18 mouse cellular contexts compared by ENCODE assay signal in genomic region chr11:4998762-4999161, GRCm38 (mm10). TPM values are rescaled to one million over a fixed set of nuclear protein-coding genes. Genes with fewer than 3 reads are reported as not detected.
DNase-seq lines count a peak whose midpoint lies in the region; ATAC-seq and TF ChIP-seq lines count a peak whose summit lies in the region.
"Had no signal": no experiment of that assay in that cellular context is flagged by ENCODE, and none has a peak within 500 bp of the region (broad histone marks: within the 10 kb centered on the region; RNA-seq: fewer than 3 reads in every experiment).

No protein-coding gene starts in this region.

- no peaks in the 10 kb centered on the region for H3K36me3 ChIP-seq in kidney, adult 2 months (ENCODE audit: control insufficient read depth, insufficient read depth, low read length)
- H3K36me3 ChIP-seq in lung, embryonic 15.5 days: peaks cover 5% of the 10 kb centered on the region
- peaks cover 24% of the 10 kb centered on the region for H3K36me3 ChIP-seq in liver, embryonic 14.5 days (replicated peaks; ENCODE audit: control insufficient read depth, insufficient read depth, low read depth)
- no peaks in the 10 kb centered on the region; the same call in 1 of the 2 replicates for H3K36me3 ChIP-seq in stomach, embryonic 16.5 days (ENCODE audit: control insufficient read depth, insufficient read depth, low read length)

- no peak for ATAC-seq in lung, embryonic 15.5 days (ENCODE audit: borderline replicate concordance, extremely low read depth, low FRiP score, low TSS enrichment)
- ATAC-seq in liver, embryonic 14.5 days (ENCODE audit: insufficient read depth): no peak; the same call in 1 of the 2 replicates
- peak; percentile 34; the same call in 1 of the 2 replicates for ATAC-seq in stomach, embryonic 16.5 days (ENCODE audit: insufficient read depth, low FRiP score)
- no peak for ATAC-seq in megakaryocyte, adult 5-6 weeks (ENCODE audit: poor library complexity, severe bottlenecking)
- ATAC-seq: inflammation-experienced regulatory T-cells, adult 6 months had no signal

- H3K4me3 ChIP-seq in kidney, adult 2 months (ENCODE audit: insufficient read depth, low read depth, low read length): no peak overlapping the region
- H3K4me3 ChIP-seq in lung, embryonic 15.5 days: no peak overlapping the region
- H3K4me3 ChIP-seq in liver, embryonic 14.5 days (ENCODE audit: insufficient read depth in 1 of 2, low read depth in 2 of 2, low read length in 2 of 2): no peak overlapping the region
- no peak overlapping the region for H3K4me3 ChIP-seq in stomach, embryonic 16.5 days (replicated peaks; ENCODE audit: low read length)
- H3K4me3 ChIP-seq: left cerebral cortex, adult 2 months; myocyte; neural tube, embryonic 15.5 days had no signal

- peaks cover 19% of the 10 kb centered on the region for H3K4me1 ChIP-seq in kidney, adult 2 months (ENCODE audit: control insufficient read depth, insufficient read depth, low read length)
- peaks cover 4% of the 10 kb centered on the region for H3K4me1 ChIP-seq in lung, embryonic 15.5 days
- H3K4me1 ChIP-seq in liver, embryonic 14.5 days (replicated peaks; ENCODE audit: control insufficient read depth in 2 of 2, insufficient read depth in 2 of 2, low read length in 1 of 2): peaks cover 18 to 30% of the 10 kb centered on the region in 2 experiments
- H3K4me1 ChIP-seq in stomach, embryonic 16.5 days (ENCODE audit: control insufficient read depth, insufficient read depth, low read length): no peaks in the 10 kb centered on the region

- peak overlapping the region; percentile 58 for H3K27ac ChIP-seq in kidney, adult 2 months (ENCODE audit: insufficient read depth, low read depth, low read length)
- peak overlapping the region; percentile 11; the same call in 1 of the 2 replicates for H3K27ac ChIP-seq in lung, embryonic 15.5 days
- H3K27ac ChIP-seq in liver, embryonic 14.5 days: no peak overlapping the region
- H3K27ac ChIP-seq in stomach, embryonic 16.5 days (ENCODE audit: low read length): peak overlapping the region; percentile 66
- H3K27ac ChIP-seq: left cerebral cortex, adult 2 months; neural tube, embryonic 15.5 days had no signal

- no peak for DNase-seq in kidney, adult 2 months
- no peak for DNase-seq in kidney, postnatal 10 days
- DNase-seq in lung, adult 18-20 months: no peak
- DNase-seq in liver, embryonic 14.5 days (ENCODE audit: low read depth in 3 of 3, low spot score in 3 of 3): no peak
- DNase-seq in right cerebral cortex, adult 18-20 months: no peak
- DNase-seq: cerebellum, postnatal 10 days; gastrocnemius, postnatal 25 days; midbrain, embryonic 14.5 days; thymus, postnatal 14 days had no signal

- TF ChIP-seq CTCF in kidney, adult 2 months (conservative IDR thresholded peaks at IDR 0.05; ENCODE audit: insufficient read depth, insufficient read length, low read depth, low read length): no peak
- 0 out of 2 replicates have a peak, but pooled peaks have one; percentile 12 for TF ChIP-seq CTCF in liver, embryonic 14.5 days (IDR thresholded peaks at IDR 0.05; ENCODE audit: low read depth)

- TF ChIP-seq EP300 in liver, embryonic 14.5 days (IDR thresholded peaks at IDR 0.05; ENCODE audit: low read depth): no peak

- no peaks in the 10 kb centered on the region for H3K27me3 ChIP-seq in kidney, adult 2 months (replicated peaks; ENCODE audit: control insufficient read depth, insufficient read depth, low read length)
- H3K27me3 ChIP-seq in lung, embryonic 15.5 days: no peaks in the 10 kb centered on the region
- H3K27me3 ChIP-seq in liver, embryonic 14.5 days (ENCODE audit: control insufficient read depth, insufficient read depth, low read length): no peaks in the 10 kb centered on the region
- no peaks in the 10 kb centered on the region for H3K27me3 ChIP-seq in stomach, embryonic 16.5 days (ENCODE audit: control insufficient read depth, insufficient read depth, low read length)
- H3K27me3 ChIP-seq: neural tube, embryonic 15.5 days had no signal

- H3K9me3 ChIP-seq in lung, embryonic 15.5 days: no peaks in the 10 kb centered on the region
- no peaks in the 10 kb centered on the region for H3K9me3 ChIP-seq in liver, embryonic 14.5 days (ENCODE audit: control insufficient read depth, low read length)
- no peaks in the 10 kb centered on the region for H3K9me3 ChIP-seq in stomach, embryonic 16.5 days (replicated peaks; ENCODE audit: control insufficient read depth, low read length)
- H3K9me3 ChIP-seq: neural tube, embryonic 15.5 days had no signal

- WGBS in kidney, adult 2 months: 57% methylated on average over 1 of the region's 1 CpGs
- 62% methylated on average over 1 of the region's 1 CpGs for WGBS in lung, embryonic 15.5 days
- WGBS in liver, embryonic 14.5 days (ENCODE audit: insufficient replicate concordance): 68% methylated on average over 1 of the region's 1 CpGs
- WGBS in stomach, embryonic 16.5 days: 62% methylated on average over 1 of the region's 1 CpGs

- no peak for TF ChIP-seq POLR2A in kidney, adult 2 months (IDR thresholded peaks at IDR 0.05; ENCODE audit: low read depth, low read length)

- H3K9ac ChIP-seq in lung, embryonic 15.5 days: no peak overlapping the region
- no peak overlapping the region for H3K9ac ChIP-seq in liver, embryonic 14.5 days (replicated peaks)
- H3K9ac ChIP-seq in stomach, embryonic 16.5 days (ENCODE audit: low read length): no peak overlapping the region
- H3K9ac ChIP-seq: neural tube, embryonic 15.5 days had no signal

- H3K4me2 ChIP-seq in lung, embryonic 15.5 days: no peak overlapping the region
- H3K4me2 ChIP-seq in liver, embryonic 14.5 days (ENCODE audit: low read depth): peak overlapping the region; percentile 28
- no peak overlapping the region for H3K4me2 ChIP-seq in stomach, embryonic 16.5 days (ENCODE audit: low read depth, low read length)
- H3K4me2 ChIP-seq: neural tube, embryonic 15.5 days had no signal

RNA-seq across cellular contexts. Expression of gene Ap1b1, which starts 12.1 kb away (rescaled TPM):
- 110 and 123 TPM in 2 replicates for polyA plus RNA-seq in kidney, adult 2 months (2012; rRNA removed)
- polyA plus RNA-seq in lung, embryonic 15.5 days (2015; fragmentation: Nextera tagmentation; extraction: Ambion mirVana): 44.0 and 50.5 TPM in 2 replicates
- polyA plus RNA-seq in liver, embryonic 14.5 days (2012; rRNA removed): 54.1 and 58.8 TPM in 2 replicates
- polyA plus RNA-seq in liver, embryonic 14.5 days (2014; fragmentation: Nextera tagmentation; extraction: Ambion mirVana): 64.1 and 77.8 TPM in 2 replicates
- polyA plus RNA-seq in stomach, embryonic 16.5 days (2015; fragmentation: Nextera tagmentation; extraction: Ambion mirVana): 64.7 and 79.1 TPM in 2 replicates
- 38.8 and 39.4 TPM in 2 replicates for total RNA-seq in megakaryocyte, adult 5-6 weeks (2015)
- total RNA-seq in megakaryocyte, adult 5-6 weeks (2017): 37.0 and 38.3 TPM in 2 replicates

RNA-seq across cellular contexts. Expression of gene Nefh, which starts 50.9 kb away (rescaled TPM):
- polyA plus RNA-seq in kidney, adult 2 months (2012; rRNA removed): 0.05 and 0.30 TPM in 2 replicates
- 0.26 TPM in 2 replicates for polyA plus RNA-seq in lung, embryonic 15.5 days (2015; fragmentation: Nextera tagmentation; extraction: Ambion mirVana)
- 0.08 and 0.16 TPM in 2 replicates for polyA plus RNA-seq in liver, embryonic 14.5 days (2012; rRNA removed)
- 0.22 and 0.29 TPM in 2 replicates for polyA plus RNA-seq in liver, embryonic 14.5 days (2014; fragmentation: Nextera tagmentation; extraction: Ambion mirVana)
- 0.30 and 0.45 TPM in 2 replicates for polyA plus RNA-seq in stomach, embryonic 16.5 days (2015; fragmentation: Nextera tagmentation; extraction: Ambion mirVana)
- total RNA-seq in megakaryocyte, adult 5-6 weeks (2015): 0.21 and 0.33 TPM in 2 replicates
- 0.22 and 0.28 TPM in 2 replicates for total RNA-seq in megakaryocyte, adult 5-6 weeks (2017)
- total RNA-seq: gastrocnemius, postnatal 25 days; heart, adult 8-10 months; MEL had no signal

RNA-seq across cellular contexts. Expression of gene Rasl10a, which starts 59.2 kb away (rescaled TPM):
- polyA plus RNA-seq in kidney, adult 2 months (2012; rRNA removed): 1.1 and 1.3 TPM in 2 replicates
- polyA plus RNA-seq in lung, embryonic 15.5 days (2015; fragmentation: Nextera tagmentation; extraction: Ambion mirVana): 0.57 and 0.59 TPM in 2 replicates
- polyA plus RNA-seq in liver, embryonic 14.5 days (2012; rRNA removed): 0.21 and 0.32 TPM in 2 replicates
- 0.34 and 0.38 TPM in 2 replicates for polyA plus RNA-seq in liver, embryonic 14.5 days (2014; fragmentation: Nextera tagmentation; extraction: Ambion mirVana)
- polyA plus RNA-seq in stomach, embryonic 16.5 days (2015; fragmentation: Nextera tagmentation; extraction: Ambion mirVana): 0.49 and 1.8 TPM in 2 replicates
- total RNA-seq in megakaryocyte, adult 5-6 weeks (2015): not detected in 2 replicates
- not detected in 2 replicates for total RNA-seq in megakaryocyte, adult 5-6 weeks (2017)
- total RNA-seq: gastrocnemius, postnatal 25 days had no signal
- polyA plus RNA-seq: inflammation-experienced regulatory T-cells, adult 6 months had no signal
